Comparison of ENCODE assay signal across 22 mouse cellular contexts in genomic region chr2:140093433-140093832, GRCm38 (mm10). TPM values are rescaled to one million over a fixed set of nuclear protein-coding genes. Genes with fewer than 3 reads are reported as not detected.
DNase-seq lines count a peak whose midpoint lies in the region.
"Had no signal": no experiment of that assay in that cellular context is flagged by ENCODE, and none has a peak within 500 bp of the region (broad histone marks: within the 10 kb centered on the region; RNA-seq: fewer than 3 reads in every experiment).

No protein-coding gene starts in this region.

- DNase-seq in layer of hippocampus, adult 18-20 months (ENCODE audit: low spot score in 2 of 2) = peak; percentile 16 to 47
- no peak for DNase-seq in layer of hippocampus, adult 8-10 months (ENCODE audit: low spot score in 2 of 2)
- DNase-seq in layer of hippocampus, adult 9-11 months = peak; percentile 21
- DNase-seq in layer of hippocampus, postnatal 36 days = no peak
- peak; percentile 60 for DNase-seq in brain, adult 2 months (ENCODE audit: low read depth, low spot score)
- DNase-seq in thymus, postnatal 4 days = no peak
- DNase-seq in heart, adult 9 months (ENCODE audit: low spot score in 2 of 2) = no peak
- DNase-seq: adrenal gland, adult 8-10 months; adrenal gland, postnatal 14 days; adrenal gland, postnatal 36 days; cerebellum, adult 11 months; cerebellum, adult 18-20 months; cerebellum, adult 8-10 months; cerebellum, adult 9-11 months; cerebellum, postnatal 14 days; cerebellum, postnatal 36 days; embryo, embryonic 11 days; forebrain, postnatal 0 days had no signal

RNA-seq across cellular contexts. Expression of gene Tasp1, which starts 26.8 kb away (rescaled TPM):
- 10 to 100 TPM; 30.5 to 31.8 TPM for total RNA-seq in layer of hippocampus, adult 18-20 months (2021)
- 10 to 100 TPM; 26.4 to 32.8 (median 31.3) TPM for total RNA-seq in layer of hippocampus, adult 8-10 months (2022)
- total RNA-seq in layer of hippocampus, postnatal 36 days (2021) = 10 to 100 TPM; 29.6 to 30.6 TPM

RNA-seq across cellular contexts. Expression of gene Gm17374, which starts 58.4 kb away (rescaled TPM):
- total RNA-seq in layer of hippocampus, adult 18-20 months (2021) = not detected
- not detected for total RNA-seq in layer of hippocampus, adult 8-10 months (2022)
- total RNA-seq in layer of hippocampus, postnatal 36 days (2021) = not detected
- total RNA-seq: adrenal gland, adult 18-20 months; adrenal gland, adult 8-10 months; adrenal gland, postnatal 14 days; adrenal gland, postnatal 36 days; common myeloid progenitor, adult 5-6 weeks; ES-E14; forebrain, postnatal 0 days; MEL had no signal

Comparison
In these comparisons a context has a peak if more than half of its experiments do, and no peak if none do; other contexts are left out.
1. DNase-seq: peak in layer of hippocampus, adult 18-20 months (2 of 2), layer of hippocampus, adult 9-11 months (single experiment) and brain, adult 2 months (single experiment); none in layer of hippocampus, adult 8-10 months (0 of 2), layer of hippocampus, postnatal 36 days (0 of 2), thymus, postnatal 4 days (single experiment) and heart, adult 9 months (0 of 2).